Mouse (Mus musculus) liver, embryonic 14.5 days (tissue): ENCODE measurements around the gene Mrps15. TPM values are rescaled to one million over a fixed set of nuclear protein-coding genes. Genes with fewer than 3 reads are reported as not detected.

ENCODE experiments used
- ATAC-seq: fragments of 200-750 bp; cut with Nextera tagmentation; 2 replicates; pipeline ENCODE4 v1.8.0; 2017; ENCODE audit warnings: moderate number of reproducible peaks, mild to moderate bottlenecking, moderate library complexity; ENCODE audit not compliant: insufficient read depth
- DNase-seq, 3 experiments: peaks; one replicate each; pipeline ENCODE4 v3.0.0-alpha.2; 2012 to 2013; ENCODE audit warnings: low read depth in 3 of 3, low spot score in 3 of 3
- H3K27ac ChIP-seq: fragments of 300-500 bp; sonication (generic); 2 replicates; pipeline ENCODE4 v1.5.1; 2014; ENCODE audit warnings: moderate library complexity, mild to moderate bottlenecking, control low read depth, inconsistent platforms
- H3K27me3 ChIP-seq: fragments of 300-500 bp; sonication (generic); 2 replicates; pipeline ENCODE4 v1.6.1; 2014; ENCODE audit warnings: mild to moderate bottlenecking, low read length, moderate library complexity; ENCODE audit not compliant: control insufficient read depth, insufficient read depth
- H3K36me3 ChIP-seq: fragments of 300-500 bp; sonication (generic); replicated peaks from 2 replicates; pipeline ENCODE4 v1.6.1; 2014; ENCODE audit warnings: low read depth; ENCODE audit not compliant: control insufficient read depth, insufficient read depth
- H3K4me1 ChIP-seq, 2 experiments: fragments of 200-500 bp in 1 of 2; fragments of 300-500 bp in 1 of 2; sonication (generic) in 1 of 2; replicated peaks; 2 replicates each; pipeline ENCODE4 v1.6.1; 2012 to 2014; ENCODE audit warnings: antibody characterized with exemption in 1 of 2, inconsistent platforms in 1 of 2, low read length in 1 of 2; ENCODE audit not compliant: control insufficient read depth in 2 of 2, insufficient read depth in 2 of 2
- H3K4me2 ChIP-seq: fragments of 300-500 bp; sonication (generic); 2 replicates; pipeline ENCODE4 v1.6.1; 2014; ENCODE audit warnings: low read depth, mild to moderate bottlenecking, control low read depth, moderate library complexity
- H3K4me3 ChIP-seq, 2 experiments: fragments of 200-500 bp in 1 of 2; fragments of 300-500 bp in 1 of 2; sonication (generic) in 1 of 2; 2 replicates each; pipeline ENCODE4 v1.5.1; 2012 to 2014; ENCODE audit warnings: low read depth in 2 of 2, low read length in 2 of 2, mild to moderate bottlenecking in 2 of 2, control low read depth in 1 of 2, inconsistent platforms in 1 of 2, moderate library complexity in 1 of 2; ENCODE audit not compliant: insufficient read depth in 1 of 2
- H3K9ac ChIP-seq: fragments of 300-500 bp; sonication (generic); replicated peaks from 2 replicates; pipeline ENCODE4 v1.6.1; 2014; ENCODE audit warnings: mild to moderate bottlenecking, control low read depth, moderate library complexity
- H3K9me3 ChIP-seq: fragments of 300-500 bp; sonication (generic); 2 replicates; pipeline ENCODE4 v1.6.1; 2016; ENCODE audit warnings: low read length, mixed read lengths; ENCODE audit not compliant: control insufficient read depth
- CTCF ChIP-seq: IDR thresholded peaks from 2 replicates; pipeline ENCODE4 v1.5.1; 2016; ENCODE audit warnings: antibody characterized with exemption, low read depth, control low read depth
- EP300 ChIP-seq: IDR thresholded peaks from 2 replicates; pipeline ENCODE4 v1.6.1; 2016; ENCODE audit warnings: antibody characterized with exemption, low read depth
- WGBS: fragments of 180-500 bp; shearing (Covaris S2); extraction: QIAGEN DNeasy Blood & Tissue Kit; methylation state at CpG from one replicate; pipeline ENCODE4 v1.1.7; 2014; ENCODE audit not compliant: insufficient replicate concordance; 5-methylcytosine and 5-hydroxymethylcytosine counted together
- polyA plus RNA-seq, 2 experiments: library from polyadenylated mRNA; depleted of rRNA in 1 of 2; stranded (reverse) in 1 of 2; unstranded in 1 of 2; fragments of >200 nt; fragmentation: Nextera tagmentation in 1 of 2; extraction: Ambion mirVana in 1 of 2; gene quantifications; 2 replicates each; pipeline versions ENCODE4 v1.2.1 to v1.2.3; 2012 to 2014

The Mrps15 gene
- polyA plus RNA-seq, 2 experiments = 41.3 to 88.4 TPM

DNA sequence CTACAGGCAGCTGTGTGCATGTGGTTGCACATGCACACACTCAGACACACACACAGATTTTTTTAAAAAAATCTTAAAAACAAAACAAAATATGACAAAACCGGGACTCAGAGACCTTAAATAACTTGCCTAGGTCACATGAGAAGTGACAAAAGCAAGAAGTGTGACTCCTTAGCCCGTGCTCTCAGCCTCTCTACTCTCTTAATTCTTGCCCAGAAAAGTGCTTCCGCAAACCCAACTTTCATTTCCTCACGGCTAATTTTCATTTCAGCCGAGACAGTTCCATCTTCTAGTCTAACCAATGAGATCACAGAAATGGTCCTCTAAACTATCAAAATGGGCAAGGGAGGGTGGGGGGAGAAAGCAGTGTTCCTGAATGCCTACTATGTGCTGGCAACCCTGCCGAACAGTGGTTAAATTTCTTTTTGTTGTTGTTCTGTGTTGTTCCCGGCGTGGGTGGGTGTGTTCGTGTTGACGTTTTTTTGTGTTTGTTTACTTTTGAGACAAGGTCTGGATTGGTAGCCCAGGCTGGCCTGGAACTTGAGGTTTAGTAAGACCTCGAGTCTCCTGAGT, 27.7 kb upstream of the Mrps15 start:
- Histone ChIP-seq H3K9ac (no peak overlapping the region), H3K4me3 (no peak overlapping the region), H3K36me3 (no peaks in the 10 kb centered on the region), H3K4me1 (peaks cover 0 to 1% of the 10 kb centered on the region in 2 experiments; a peak in 1 of 4 replicates), H3K27ac (no peak overlapping the region), H3K27me3 (no peaks in the 10 kb centered on the region), H3K9me3 (no peaks in the 10 kb centered on the region), H3K4me2 (no peak overlapping the region)
- no peak for ATAC-seq
- no peak for DNase-seq
- 58% methylated on average over 11 of the region's 11 CpGs for WGBS
- TF ChIP-seq EP300 (no peak), CTCF (no peak)

DNA sequence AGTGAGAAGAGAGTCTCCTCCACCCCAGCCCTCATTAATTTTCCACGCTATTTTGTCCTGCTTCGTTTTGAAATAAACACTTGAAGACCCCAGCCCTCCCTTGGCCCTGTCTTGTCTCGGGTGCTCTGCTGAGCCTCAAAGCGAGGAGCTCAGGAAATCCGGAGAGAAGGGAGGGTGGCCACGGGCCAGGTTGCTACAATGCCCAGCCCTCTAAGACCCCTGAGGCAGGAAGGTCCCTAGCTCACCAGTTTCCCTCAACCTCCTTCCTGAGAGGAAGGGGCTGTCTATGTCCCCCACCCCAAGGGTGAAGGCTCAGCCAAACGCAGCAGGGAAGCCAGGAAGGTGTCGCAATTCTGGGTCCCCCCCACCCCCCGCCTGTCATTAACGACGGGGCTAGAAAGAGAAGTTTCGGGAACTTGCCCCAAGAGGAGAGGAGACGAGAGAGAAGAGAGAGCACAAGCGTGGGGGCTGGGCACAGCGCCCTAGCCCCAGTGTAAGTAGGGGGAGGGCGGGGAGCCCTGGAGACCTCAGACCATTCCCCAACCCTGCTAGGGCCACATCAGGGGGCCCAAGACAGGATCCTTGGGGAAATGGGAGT, 22.3 kb upstream of the Mrps15 start, which contains the start of gene Csf3r:
TSS of gene Csf3r (plus strand) at position 248 of the 598 bp plus-strand sequence.
- ATAC-seq (no peak), DNase-seq (no peak)
- Histone ChIP-seq H3K36me3 (no peaks in the 10 kb centered on the region), H3K4me2 (peak within 1 kb of the TSS; percentile 20; the same call in 1 of the 2 replicates), H3K4me1 (peaks cover 0 to 11% of the 10 kb centered on the region in 2 experiments; a peak in 2 of 4 replicates), H3K27me3 (no peaks in the 10 kb centered on the region), H3K9ac (no peak within 1 kb of the TSS), H3K9me3 (no peaks in the 10 kb centered on the region), H3K27ac (no peak within 1 kb of the TSS), H3K4me3 (peak within 1 kb of the TSS in 1 of 2 experiments; percentile 28; a peak in 2 of 4 replicates)
- TF ChIP-seq EP300 (no peak), CTCF (no peak)
- 4% methylated on average over 16 of the region's 16 CpGs for WGBS

DNA sequence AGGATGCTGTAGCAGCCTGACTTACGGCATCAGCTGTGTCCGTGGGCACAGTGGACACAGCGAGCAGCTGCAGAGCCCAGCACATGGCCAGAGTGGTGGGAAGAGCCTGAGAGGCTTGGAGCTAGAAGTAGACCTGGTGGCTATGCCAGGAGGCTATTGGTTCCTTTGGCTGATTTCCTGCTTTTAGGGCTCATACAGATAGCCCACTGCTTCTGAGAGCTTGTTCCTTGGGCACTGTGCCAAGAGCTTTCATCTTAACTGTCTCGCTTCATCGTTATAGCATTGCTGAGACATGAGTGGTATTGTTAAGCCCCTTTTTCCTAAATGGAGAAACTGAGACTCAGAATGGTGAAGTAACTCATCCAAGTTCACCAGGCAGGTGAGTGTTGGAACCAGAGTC, 20.9 kb upstream of the Mrps15 start:
- Histone ChIP-seq H3K4me1 (peaks cover 0 to 11% of the 10 kb centered on the region in 2 experiments; a peak in 2 of 4 replicates), H3K27me3 (no peaks in the 10 kb centered on the region), H3K27ac (no peak overlapping the region), H3K4me3 (no peak overlapping the region), H3K9me3 (no peaks in the 10 kb centered on the region), H3K36me3 (no peaks in the 10 kb centered on the region), H3K9ac (no peak overlapping the region), H3K4me2 (peak overlapping the region; percentile 20; the same call in 1 of the 2 replicates)
- TF ChIP-seq EP300 = no peak
- no peak for TF ChIP-seq CTCF
- no peak for ATAC-seq
- DNase-seq = no peak
- WGBS = 61% methylated on average over 5 of the region's 5 CpGs

DNA sequence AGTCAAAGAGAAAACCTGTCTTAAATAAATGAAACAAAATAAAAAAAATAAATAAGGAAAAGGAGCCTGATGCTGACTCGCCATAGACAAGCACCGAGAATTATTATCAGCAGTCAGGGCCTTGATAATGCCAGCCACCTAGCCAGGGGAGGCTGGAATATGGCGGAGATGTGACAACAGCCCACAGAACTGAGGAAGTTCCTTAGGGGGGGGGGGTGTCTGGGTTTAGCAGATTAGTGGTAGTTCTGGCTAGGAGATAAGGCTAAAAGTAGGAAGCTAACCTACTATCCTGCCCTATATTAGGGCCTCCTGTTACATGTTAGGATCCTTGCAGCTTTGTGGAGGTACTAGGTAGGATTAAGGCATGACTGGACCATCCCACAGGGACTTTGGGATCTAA, 18.7 kb upstream of the Mrps15 start:
- Histone ChIP-seq H3K27me3 (no peaks in the 10 kb centered on the region), H3K27ac (no peak overlapping the region), H3K9ac (no peak overlapping the region), H3K9me3 (no peaks in the 10 kb centered on the region), H3K36me3 (no peaks in the 10 kb centered on the region), H3K4me2 (no peak overlapping the region), H3K4me1 (peaks cover 0 to 11% of the 10 kb centered on the region in 2 experiments; a peak in 2 of 4 replicates), H3K4me3 (no peak overlapping the region)
- ATAC-seq (peak; percentile 37; the same call in 1 of the 2 replicates), DNase-seq (no peak)
- 13% methylated on average over 3 of the region's 3 CpGs for WGBS
- TF ChIP-seq CTCF (no peak), EP300 (no peak)

DNA sequence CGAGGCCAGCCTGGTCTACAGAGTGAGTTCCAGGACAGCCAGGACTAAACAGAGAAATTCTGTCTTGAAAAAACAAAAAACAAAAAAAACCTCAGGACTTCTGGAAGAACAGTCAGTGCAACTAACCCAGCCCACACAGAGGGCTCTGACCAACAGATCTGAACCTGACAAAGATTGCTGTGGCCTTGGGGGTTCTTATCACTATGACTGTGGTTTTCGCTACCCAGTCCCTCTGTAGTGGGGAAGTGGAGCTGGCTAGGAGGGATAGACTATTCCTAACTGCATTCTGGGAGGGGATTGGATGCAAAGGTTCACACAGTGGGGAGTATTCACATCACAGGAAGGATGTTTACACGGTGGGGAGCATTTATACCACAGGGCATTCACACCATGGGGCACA, 17.7 kb upstream of the Mrps15 start:
- H3K4me1 ChIP-seq = peaks cover 0 to 9% of the 10 kb centered on the region in 2 experiments; a peak in 2 of 4 replicates

More for the DNA sequence above, 17.7 kb upstream of the Mrps15 start:
- H3K9me3 ChIP-seq = no peaks in the 10 kb centered on the region
- no peak overlapping the region for H3K9ac ChIP-seq
- TF ChIP-seq EP300 (no peak), CTCF (no peak)
- no peaks in the 10 kb centered on the region for H3K27me3 ChIP-seq
- H3K4me3 ChIP-seq = no peak overlapping the region
- DNase-seq = no peak
- no peak for ATAC-seq
- WGBS = 29% methylated on average over 3 of the region's 3 CpGs
- H3K27ac ChIP-seq = no peak overlapping the region
- no peaks in the 10 kb centered on the region for H3K36me3 ChIP-seq
- H3K4me2 ChIP-seq = no peak overlapping the region
